Mouse (Mus musculus): ENCODE results near the gene Shisa2.

- TF ChIP-seq CTCF (conservative IDR thresholded peaks at IDR 0.05; ENCODE audit: insufficient read depth, insufficient read length, low read depth, low read length) (no peak), POLR2A (IDR thresholded peaks at IDR 0.05; ENCODE audit: low read depth, low read length) (no peak)
Observed at GRCm38 (mm10) chr14:59594988-59595387, 30.1 kb upstream of the Shisa2 start.

Data from kidney, adult 2 months (tissue).